Mouse (Mus musculus): ENCODE results near the gene Brd3.

DNA sequence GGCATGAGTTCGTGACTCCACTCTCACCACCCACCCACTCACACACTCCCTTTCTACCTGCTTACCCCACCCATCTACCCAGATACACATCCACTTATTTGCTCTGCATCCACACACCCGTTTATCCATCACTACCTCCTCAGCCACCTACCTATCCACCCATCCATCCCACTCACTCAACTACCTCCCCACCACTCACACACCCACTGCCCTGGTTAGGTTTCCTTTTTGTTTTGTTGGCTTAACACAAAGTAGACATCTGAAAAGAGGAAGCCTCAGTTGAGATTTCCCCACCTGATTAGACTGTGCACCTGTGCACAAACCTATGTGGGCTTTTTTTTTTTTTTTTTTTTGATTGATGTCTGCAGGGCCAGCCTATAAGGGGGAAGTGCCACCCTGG lies 74.9 kb downstream of the Brd3 start:
- no peak for TF ChIP-seq POU5F1 (IDR thresholded peaks at IDR 0.05; ENCODE audit: borderline replicate concordance, low read length)
- no peak for TF ChIP-seq CTCF (conservative IDR thresholded peaks at IDR 0.05; ENCODE audit: low read length)

Measured in E14TG2a.4 (cell line).